Mouse (Mus musculus) limb, embryonic 10.5 days (tissue): ENCODE measurements at regions not wholly inside any gene's neighbourhood (a gene's known extent, or its start where the extent isn't known, plus 50 kb on each side); places are given as distances from the start of the nearest gene placed in this dataset.
"Not testable (repeated sequence)": the region's sequence is repeated elsewhere in the genome, so short reads cannot be mapped to it uniquely, and the experiment has no call there.

ENCODE experiments used
- DNase-seq: peaks from one replicate; pipeline ENCODE4 v3.0.0-alpha.2; 2017; ENCODE audit warnings: low spot score
- H3K27ac ChIP-seq: fragments of 300-500 bp; sonication (generic); 2 replicates; pipeline ENCODE4 v1.5.1; 2016; ENCODE audit warnings: mild to moderate bottlenecking
- H3K27me3 ChIP-seq: fragments of 300-500 bp; sonication (generic); 2 replicates; pipeline ENCODE4 v1.6.1; 2016; ENCODE audit warnings: low read depth, mild to moderate bottlenecking; ENCODE audit not compliant: poor library complexity, severe bottlenecking
- H3K36me3 ChIP-seq: fragments of 300-500 bp; sonication (generic); 2 replicates; pipeline ENCODE4 v1.6.1; 2016; ENCODE audit warnings: mild to moderate bottlenecking, moderate library complexity
- H3K4me1 ChIP-seq: fragments of 300-500 bp; sonication (generic); 2 replicates; pipeline ENCODE4 v1.6.1; 2016
- H3K4me3 ChIP-seq: fragments of 300-500 bp; sonication (generic); 2 replicates; pipeline ENCODE4 v1.5.1; 2016; ENCODE audit warnings: mild to moderate bottlenecking, moderate library complexity
- H3K9me3 ChIP-seq: fragments of 300-500 bp; sonication (generic); replicated peaks from 2 replicates; pipeline ENCODE4 v1.6.1; 2016; ENCODE audit warnings: mild to moderate bottlenecking
- WGBS: fragments of 180-500 bp; shearing (Covaris S2); methylation state at CpG from one replicate; pipeline ENCODE4 v1.1.7; 2016; 5-methylcytosine and 5-hydroxymethylcytosine counted together

DNA sequence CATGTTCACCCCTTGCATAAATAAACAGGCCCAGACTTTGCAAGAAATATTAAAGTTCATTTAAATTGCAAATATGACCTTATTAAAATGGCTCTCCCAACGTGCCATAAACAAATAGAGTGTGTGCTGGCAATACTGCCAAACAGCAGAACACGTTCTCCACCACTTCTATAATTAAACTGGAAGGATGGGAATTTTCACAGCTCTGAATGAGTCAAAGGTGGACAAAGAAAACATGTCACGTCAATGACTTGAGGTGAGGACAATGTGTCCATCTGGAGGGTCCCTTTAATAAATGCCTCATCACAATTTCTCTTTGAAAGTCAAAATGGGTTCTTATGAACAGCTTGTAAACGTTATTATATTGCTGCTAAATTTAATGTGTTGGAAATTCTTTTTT, 114.8 kb downstream of the Galc start:
- no peaks in the 10 kb centered on the region for H3K4me1 ChIP-seq
- no peak overlapping the region for H3K4me3 ChIP-seq
- no peaks in the 10 kb centered on the region for H3K27me3 ChIP-seq
- no peaks in the 10 kb centered on the region for H3K36me3 ChIP-seq
- no peak for DNase-seq
- WGBS: 81% methylated on average over 4 of the region's 4 CpGs
- no peak overlapping the region for H3K27ac ChIP-seq
- H3K9me3 ChIP-seq: no peaks in the 10 kb centered on the region

DNA sequence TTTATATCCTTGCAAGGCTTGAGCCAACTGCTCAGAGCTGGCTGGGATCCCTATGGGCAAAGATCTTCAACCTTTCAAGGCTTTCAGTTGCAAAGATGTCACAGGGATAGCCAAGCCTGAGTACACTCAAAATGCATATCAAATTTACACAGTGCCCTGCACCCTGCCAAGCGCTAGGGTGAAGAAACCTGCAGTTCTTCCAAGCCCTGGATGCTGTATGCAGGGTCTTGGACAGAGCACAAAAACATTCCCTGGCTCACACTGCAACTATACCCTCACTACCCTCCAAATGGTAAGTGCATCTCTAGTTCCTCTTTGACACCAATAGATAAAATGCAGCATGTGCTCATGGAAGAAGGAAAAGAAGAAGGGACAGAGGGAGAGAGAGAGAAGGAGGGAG, 116.1 kb downstream of the Galc start:
- no peak for DNase-seq
- no peaks in the 10 kb centered on the region for H3K9me3 ChIP-seq
- no peaks in the 10 kb centered on the region for H3K36me3 ChIP-seq
- H3K4me1 ChIP-seq: no peaks in the 10 kb centered on the region
- no peak overlapping the region for H3K4me3 ChIP-seq
- H3K27me3 ChIP-seq: no peaks in the 10 kb centered on the region
- H3K27ac ChIP-seq: no peak overlapping the region
- 80% methylated on average over 1 of the region's 1 CpGs for WGBS

DNA sequence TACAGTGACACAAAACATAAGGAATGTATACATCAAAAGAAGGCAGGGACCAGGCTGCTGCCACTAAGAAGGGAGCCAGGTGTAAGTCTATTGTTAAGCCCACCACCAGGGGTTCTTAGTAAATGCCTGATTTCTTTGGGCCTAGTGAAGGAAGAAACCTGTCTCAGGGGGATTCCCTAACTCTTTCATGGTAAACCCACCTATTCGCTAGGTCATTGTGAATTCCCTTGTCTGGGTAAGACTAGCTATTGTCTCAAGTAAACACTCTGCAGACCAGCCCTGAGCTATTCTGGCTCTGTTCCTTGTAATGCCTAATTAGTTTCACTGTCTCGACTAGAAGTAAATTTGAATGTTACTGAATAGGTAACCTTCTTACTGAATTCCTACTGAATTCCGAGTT, 119.4 kb downstream of the Galc start:
- not testable (repeated sequence) for H3K27ac ChIP-seq, H3K4me3 ChIP-seq, H3K36me3 ChIP-seq, H3K9me3 ChIP-seq, DNase-seq, H3K4me1 ChIP-seq, H3K27me3 ChIP-seq
- WGBS: 82% methylated on average over 3 of the region's 3 CpGs

- Histone ChIP-seq H3K9me3 (no peaks in the 10 kb centered on the region), H3K36me3 (no peaks in the 10 kb centered on the region), H3K4me3 (no peak overlapping the region), H3K4me1 (no peaks in the 10 kb centered on the region), H3K27me3 (no peaks in the 10 kb centered on the region), H3K27ac (no peak overlapping the region)
- no peak for DNase-seq
- 84% methylated on average over 5 of the region's 5 CpGs for WGBS
Measured at GRCm38 (mm10) chr12:98131276-98131675, 128.0 kb downstream of the Galc start.

DNA sequence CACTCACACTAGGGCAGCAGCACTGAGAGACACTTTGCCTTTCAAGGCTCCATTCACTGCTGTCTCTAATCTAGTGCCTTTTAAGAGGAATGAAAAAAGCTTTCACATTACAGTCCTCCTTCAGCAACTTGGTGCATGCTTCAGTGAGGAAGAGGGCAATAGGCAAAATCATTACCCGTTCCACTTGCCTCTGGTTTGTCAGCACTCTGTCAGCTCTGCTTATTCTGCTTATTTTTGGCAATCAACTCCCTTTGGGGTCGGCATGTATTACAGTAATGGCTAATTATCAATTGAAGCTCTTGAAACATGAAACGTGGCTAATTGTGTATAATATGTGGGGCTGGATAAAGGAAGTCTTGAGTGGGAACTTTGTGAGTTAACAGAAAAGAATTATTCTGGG, 135.7 kb downstream of the Galc start:
- Histone ChIP-seq H3K27me3 (no peaks in the 10 kb centered on the region), H3K4me3 (no peak overlapping the region), H3K27ac (no peak overlapping the region), H3K9me3 (no peaks in the 10 kb centered on the region), H3K4me1 (no peaks in the 10 kb centered on the region), H3K36me3 (no peaks in the 10 kb centered on the region)
- WGBS: 85% methylated on average over 3 of the region's 3 CpGs
- no peak for DNase-seq

- Histone ChIP-seq H3K27ac (no peak overlapping the region; the same call in 1 of the 2 replicates), H3K4me1 (peaks cover 23% of the 10 kb centered on the region), H3K36me3 (no peaks in the 10 kb centered on the region), H3K27me3 (no peaks in the 10 kb centered on the region), H3K4me3 (0 out of 2 replicates have a peak overlapping the region, but pooled peaks have one; percentile 1), H3K9me3 (no peaks in the 10 kb centered on the region)
- 43% methylated on average over 9 of the region's 9 CpGs for WGBS
- peak; percentile 33 for DNase-seq
Measured at GRCm38 (mm10) chr12:98108039-98108438, 151.2 kb downstream of the Galc start.

GRCm38 (mm10) chr12:98106789-98107684, 152.2 kb downstream of the Galc start:
- WGBS: 61% methylated on average over 10 of the region's 10 CpGs
- H3K27me3 ChIP-seq: no peaks in the 10 kb centered on the region
- no peaks in the 10 kb centered on the region for H3K9me3 ChIP-seq
- peak overlapping the region; percentile 56 for H3K27ac ChIP-seq
- H3K4me3 ChIP-seq: no peak overlapping the region
- no peaks in the 10 kb centered on the region for H3K36me3 ChIP-seq
- peaks cover 23% of the 10 kb centered on the region for H3K4me1 ChIP-seq
- DNase-seq: peak; percentile 36

GRCm38 (mm10) chr12:98106151-98106788, 153.0 kb downstream of the Galc start:
- Histone ChIP-seq H3K27ac (no peak overlapping the region), H3K4me3 (no peak overlapping the region), H3K9me3 (no peaks in the 10 kb centered on the region), H3K27me3 (no peaks in the 10 kb centered on the region), H3K36me3 (no peaks in the 10 kb centered on the region), H3K4me1 (peaks cover 23% of the 10 kb centered on the region)
- WGBS: 61% methylated on average over 3 of the region's 3 CpGs
- no peak for DNase-seq

DNA sequence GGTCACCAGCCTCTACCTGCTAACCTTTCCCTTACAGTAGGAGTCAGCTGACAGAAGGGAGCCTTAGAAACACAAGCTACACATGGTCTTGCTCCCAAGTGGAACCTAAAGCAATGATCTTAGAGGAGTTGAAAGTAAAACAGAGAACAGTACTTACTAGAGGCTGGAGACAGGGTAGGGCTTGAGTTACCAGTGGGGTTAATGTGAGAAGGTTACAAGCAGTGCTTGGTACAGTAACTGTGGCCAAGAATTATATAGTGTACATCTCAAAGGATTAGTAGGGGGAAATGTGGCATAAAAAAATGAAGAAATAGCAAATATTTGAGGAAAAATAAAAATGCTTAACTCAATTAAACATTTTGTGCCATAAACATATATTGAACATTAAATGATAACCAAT, 153.5 kb downstream of the Galc start:
- H3K4me3 ChIP-seq: no peak overlapping the region
- peaks cover 23% of the 10 kb centered on the region for H3K4me1 ChIP-seq
- no peaks in the 10 kb centered on the region for H3K9me3 ChIP-seq
- no peak for DNase-seq
- no peaks in the 10 kb centered on the region for H3K36me3 ChIP-seq
- H3K27ac ChIP-seq: no peak overlapping the region
- no peaks in the 10 kb centered on the region for H3K27me3 ChIP-seq

- WGBS: 64% methylated on average over 5 of the region's 5 CpGs
- H3K27ac ChIP-seq: no peak overlapping the region
- H3K36me3 ChIP-seq: no peaks in the 10 kb centered on the region
- no peak overlapping the region for H3K4me3 ChIP-seq
- H3K27me3 ChIP-seq: no peaks in the 10 kb centered on the region
- no peak for DNase-seq
- no peaks in the 10 kb centered on the region for H3K4me1 ChIP-seq
- no peaks in the 10 kb centered on the region for H3K9me3 ChIP-seq
Measured at GRCm38 (mm10) chr12:98090171-98090570, 169.1 kb downstream of the Galc start.

GRCm38 (mm10) chr12:98078351-98078750, 180.9 kb downstream of the Galc start:
- 93% methylated on average over 1 of the region's 1 CpGs for WGBS
- H3K27me3 ChIP-seq: no peaks in the 10 kb centered on the region
- no peak for DNase-seq
- H3K36me3 ChIP-seq: no peaks in the 10 kb centered on the region
- no peak overlapping the region for H3K4me3 ChIP-seq
- H3K27ac ChIP-seq: no peak overlapping the region
- no peaks in the 10 kb centered on the region for H3K9me3 ChIP-seq
- no peaks in the 10 kb centered on the region for H3K4me1 ChIP-seq

DNA sequence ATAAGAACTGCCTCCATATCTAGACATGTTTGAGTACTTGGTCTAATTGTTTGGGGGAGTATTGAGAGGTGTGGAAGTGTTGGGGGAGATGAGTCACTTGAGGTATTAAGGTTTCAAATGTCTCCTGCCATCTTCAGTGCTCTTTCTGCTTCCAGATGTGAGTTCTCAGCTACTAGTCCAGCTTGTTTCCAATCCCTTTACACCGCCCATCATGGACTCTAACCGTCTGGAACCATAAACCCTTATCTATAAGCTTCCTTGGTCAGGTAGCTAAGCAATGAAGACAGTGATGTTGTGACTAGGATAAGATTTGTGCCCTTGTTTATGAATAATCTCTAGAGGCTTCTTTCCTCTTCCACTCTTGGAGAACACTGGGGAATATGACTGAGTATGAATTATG, 183.7 kb downstream of the Galc start:
- Histone ChIP-seq H3K9me3 (no peaks in the 10 kb centered on the region), H3K27ac (no peak overlapping the region), H3K4me3 (no peak overlapping the region), H3K27me3 (no peaks in the 10 kb centered on the region), H3K36me3 (no peaks in the 10 kb centered on the region), H3K4me1 (no peaks in the 10 kb centered on the region)
- DNase-seq: no peak
- 85% methylated on average over 2 of the region's 2 CpGs for WGBS

- no peak overlapping the region for H3K27ac ChIP-seq
- WGBS: 71% methylated on average over 2 of the region's 2 CpGs
- no peaks in the 10 kb centered on the region for H3K27me3 ChIP-seq
- H3K4me1 ChIP-seq: peaks cover 14% of the 10 kb centered on the region
- DNase-seq: no peak
- H3K36me3 ChIP-seq: no peaks in the 10 kb centered on the region
- no peak overlapping the region for H3K4me3 ChIP-seq
- no peaks in the 10 kb centered on the region for H3K9me3 ChIP-seq
Measured at GRCm38 (mm10) chr12:98069110-98069509, 190.1 kb downstream of the Galc start.
